Mouse (Mus musculus): Measurements from ENCODE around the gene Skint11. TPM values are rescaled to one million over a fixed set of nuclear protein-coding genes. Genes with fewer than 3 reads are reported as not detected.
"Not testable (repeated sequence)": the region's sequence is repeated elsewhere in the genome, so short reads cannot be mapped to it uniquely, and the experiment has no call there.

Gene Skint11
- polyA plus RNA-seq (2015; fragmentation: Nextera tagmentation; extraction: Ambion mirVana) = not detected in 2 replicates

DNA sequence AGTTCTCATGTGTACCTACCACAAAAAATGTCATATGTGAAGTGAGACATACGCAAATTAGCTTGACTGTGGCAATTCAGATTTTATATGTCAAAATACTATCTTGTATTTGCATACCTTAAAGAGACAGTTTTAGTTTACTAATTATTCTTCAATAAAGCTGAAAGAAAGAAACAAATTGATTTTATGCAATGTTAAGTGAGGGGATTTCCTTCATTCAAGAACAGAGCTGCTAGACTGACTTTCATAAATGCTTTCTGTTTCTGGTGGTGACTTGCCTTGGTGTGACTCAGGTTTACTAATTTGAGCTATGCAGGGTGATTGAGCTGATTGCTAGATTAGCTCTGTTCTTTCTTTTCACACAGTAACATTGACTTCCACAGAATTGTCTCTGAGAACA lies at the start of gene Skint11:
TSS of gene Skint11 (plus strand) at position 301 of the 400 bp plus-strand sequence.
- Histone ChIP-seq H3K4me2 (ENCODE audit: low read depth, low read length) (no peak within 1 kb of the TSS), H3K27me3 (ENCODE audit: insufficient read depth, low read length) (no peaks in the 10 kb centered on the region), H3K9me3 (ENCODE audit: low read length) (no peaks in the 10 kb centered on the region), H3K4me1 (ENCODE audit: insufficient read depth) (no peaks in the 10 kb centered on the region), H3K36me3 (replicated peaks; ENCODE audit: insufficient read depth, low read length) (no peaks in the 10 kb centered on the region), H3K9ac (replicated peaks) (no peak within 1 kb of the TSS), H3K4me3 (ENCODE audit: low read depth, low read length) (no peak within 1 kb of the TSS), H3K27ac (ENCODE audit: low read depth) (no peak within 1 kb of the TSS)
- ATAC-seq (no peak), DNase-seq (no peak)
- TF ChIP-seq EP300 (IDR thresholded peaks at IDR 0.05; ENCODE audit: low read depth) (no peak), CTCF (IDR thresholded peaks at IDR 0.05; ENCODE audit: low read depth) (no peak)
- 65% methylated on average over 1 of the region's 1 CpGs for WGBS (ENCODE audit: insufficient replicate concordance)

DNA sequence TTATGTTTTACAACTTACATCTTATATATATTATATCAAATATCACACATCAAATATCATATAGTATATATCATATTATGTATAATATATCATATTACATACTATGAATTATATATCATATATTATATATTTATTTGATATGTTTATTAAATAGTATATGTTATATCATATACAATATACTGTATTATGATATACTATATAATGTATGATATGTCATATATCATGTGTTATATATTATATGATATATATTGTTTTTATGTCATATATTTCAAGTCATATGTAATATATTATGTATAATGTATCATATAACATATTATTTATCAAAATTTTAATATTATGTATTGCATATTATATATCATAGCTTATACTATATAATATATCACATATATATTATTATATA lies 2.0 kb upstream of the Skint11 start:
- no peaks in the 10 kb centered on the region for H3K4me1 ChIP-seq (ENCODE audit: insufficient read depth)
- no peaks in the 10 kb centered on the region for H3K9me3 ChIP-seq (ENCODE audit: low read length)
- H3K27ac ChIP-seq (ENCODE audit: low read depth) = no peak overlapping the region
- no peak overlapping the region for H3K4me3 ChIP-seq (ENCODE audit: low read depth, low read length)
- H3K4me2 ChIP-seq (ENCODE audit: low read depth, low read length) = no peak overlapping the region
- no peak for DNase-seq
- no peaks in the 10 kb centered on the region for H3K27me3 ChIP-seq (ENCODE audit: insufficient read depth, low read length)
- no peak for TF ChIP-seq CTCF (IDR thresholded peaks at IDR 0.05; ENCODE audit: low read depth)
- no peak for TF ChIP-seq EP300 (IDR thresholded peaks at IDR 0.05; ENCODE audit: low read depth)
- no peak overlapping the region for H3K9ac ChIP-seq (replicated peaks)
- ATAC-seq = no peak
- no peaks in the 10 kb centered on the region for H3K36me3 ChIP-seq (replicated peaks; ENCODE audit: insufficient read depth, low read length)

DNA sequence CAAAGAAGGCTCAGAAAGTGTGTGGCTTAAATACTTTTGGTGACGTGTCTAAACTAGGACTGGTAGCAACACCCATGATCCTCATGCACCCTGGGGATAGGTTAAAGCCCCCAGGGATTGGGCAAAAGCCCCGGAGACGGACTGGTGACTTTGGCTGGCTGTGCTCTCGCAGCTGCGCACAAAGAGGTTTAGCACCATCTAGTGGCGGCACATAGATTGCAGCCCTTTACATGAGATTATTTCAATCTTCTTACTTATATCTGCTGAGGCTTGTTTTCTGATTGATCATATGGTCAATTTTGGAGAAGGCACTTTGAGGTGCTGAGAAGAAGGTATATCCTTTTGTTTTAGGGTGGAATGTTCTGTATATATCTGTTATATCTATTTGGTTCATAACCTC lies 9.7 kb downstream of the Skint11 start:
- not testable (repeated sequence) for H3K4me2 ChIP-seq (ENCODE audit: low read depth, low read length); H3K36me3 ChIP-seq (replicated peaks; ENCODE audit: insufficient read depth, low read length); H3K9me3 ChIP-seq (ENCODE audit: low read length); ATAC-seq; H3K27me3 ChIP-seq (ENCODE audit: insufficient read depth, low read length); DNase-seq; H3K4me3 ChIP-seq (ENCODE audit: low read depth, low read length); H3K27ac ChIP-seq (ENCODE audit: low read depth); H3K4me1 ChIP-seq (ENCODE audit: insufficient read depth); H3K9ac ChIP-seq (replicated peaks)
- peak; percentile 48 for TF ChIP-seq CTCF (IDR thresholded peaks at IDR 0.05; ENCODE audit: low read depth)
- WGBS (ENCODE audit: insufficient replicate concordance) = 10% methylated on average over 5 of the region's 6 CpGs

DNA sequence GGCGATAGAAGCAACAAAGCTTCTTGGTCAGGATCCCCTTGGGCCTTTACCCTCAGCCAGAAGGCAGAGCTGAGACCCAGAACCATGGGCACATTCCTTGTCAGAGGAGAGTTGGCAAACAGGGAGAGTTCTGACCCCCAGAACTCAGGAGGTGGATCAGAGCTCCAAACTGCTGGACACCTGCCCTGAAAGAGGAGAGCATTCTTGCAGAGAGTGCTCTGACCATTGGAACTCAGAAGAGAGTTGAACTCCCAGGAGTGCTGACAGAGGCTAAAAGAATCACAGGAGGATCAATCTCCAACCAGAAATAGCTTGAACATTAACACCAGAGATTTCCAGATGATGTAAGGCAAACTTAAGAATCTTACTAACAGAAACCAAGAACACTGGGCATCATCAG lies 93.7 kb downstream of the Skint11 start:
- ATAC-seq; H3K4me2 ChIP-seq (ENCODE audit: low read depth, low read length); H3K27me3 ChIP-seq (ENCODE audit: insufficient read depth, low read length); H3K4me1 ChIP-seq (ENCODE audit: insufficient read depth); H3K4me3 ChIP-seq (ENCODE audit: low read depth, low read length); H3K27ac ChIP-seq (ENCODE audit: low read depth); DNase-seq; H3K9me3 ChIP-seq (ENCODE audit: low read length); H3K36me3 ChIP-seq (replicated peaks; ENCODE audit: insufficient read depth, low read length); H3K9ac ChIP-seq (replicated peaks): not testable (repeated sequence)
- 50% methylated on average over 1 of the region's 1 CpGs for WGBS (ENCODE audit: insufficient replicate concordance)

Other genes starting within 250 kb of the Skint11 start
- not detected in 2 replicates for gene Skint5, start 163.9 kb upstream of the Skint11 start, polyA plus RNA-seq (2015; fragmentation: Nextera tagmentation; extraction: Ambion mirVana)
- gene Trabd2b, start 243.3 kb downstream of the Skint11 start, polyA plus RNA-seq (2015; fragmentation: Nextera tagmentation; extraction: Ambion mirVana) = 0.06 and 0.13 TPM in 2 replicates